Mouse (Mus musculus): Measurements from ENCODE around the gene Fbrsl1.
A peak's percentile ranks its signal among the peaks of the same experiment; 100 is the strongest.

Fbrsl1 gene

DNA sequence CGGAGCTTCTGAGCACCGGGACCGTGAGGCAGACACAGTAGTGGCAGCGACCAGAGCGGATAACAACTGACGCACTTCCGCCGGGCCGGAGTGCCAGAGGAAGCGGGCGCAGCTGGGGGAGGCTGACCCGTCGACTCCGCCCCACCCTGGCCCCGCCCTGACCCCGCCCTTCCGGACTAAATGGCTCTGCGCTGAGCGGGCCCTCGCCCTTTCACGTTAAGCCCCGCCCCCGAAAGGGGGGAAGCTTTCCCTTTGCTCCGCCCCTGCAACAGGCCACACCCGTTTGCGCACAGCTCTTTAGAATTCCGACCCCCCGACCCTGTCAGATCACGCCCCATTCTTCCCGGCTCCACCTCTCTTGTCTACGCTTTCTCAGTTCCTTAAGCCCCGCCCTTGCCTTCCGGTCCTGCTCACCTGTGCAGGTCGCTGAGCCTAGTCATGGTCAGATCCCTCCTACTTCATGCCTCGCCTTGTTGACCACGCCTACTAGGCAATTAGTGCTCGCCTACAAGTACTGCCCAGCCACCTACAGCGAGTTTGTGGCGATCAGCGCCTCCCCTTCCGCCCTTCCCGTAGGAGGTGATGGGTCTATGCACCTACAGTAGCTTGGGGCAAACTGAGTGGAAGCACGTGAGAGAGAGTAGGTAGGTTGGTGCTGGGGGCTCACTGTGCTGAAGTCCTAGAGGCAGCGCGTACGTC lies at the start of gene Fbrsl1:
Gene Fbrsl1, minus strand, starts transcription at position 68 of the 699 bp plus-strand sequence.
- peak; percentile 90 to 95 for DNase-seq

DNA sequence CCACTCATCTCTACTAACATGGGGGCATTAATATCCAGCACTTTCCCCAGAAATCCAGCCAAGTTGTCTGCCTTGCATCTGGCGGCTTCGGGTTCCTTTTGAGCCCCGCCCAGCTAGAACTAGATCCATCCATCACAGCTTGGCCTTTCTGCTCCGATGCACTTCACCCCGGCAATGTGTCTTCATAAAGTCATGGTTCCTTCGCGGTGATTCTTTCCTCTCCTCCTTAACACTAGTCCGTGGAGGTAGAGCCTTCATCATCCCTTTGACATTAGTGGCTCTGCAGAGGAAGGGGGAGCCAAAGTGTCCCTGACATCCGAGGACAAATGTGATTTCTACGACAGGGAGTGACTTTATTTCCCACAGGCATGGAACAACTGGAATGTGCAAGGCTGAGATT lies 49.8 kb upstream of the Fbrsl1 start:
- DNase-seq: no peak

GRCm38 (mm10) chr5:110497556-110497955 lies 49.3 kb upstream of the Fbrsl1 start:
- DNase-seq: peak; percentile 38 to 54

DNA sequence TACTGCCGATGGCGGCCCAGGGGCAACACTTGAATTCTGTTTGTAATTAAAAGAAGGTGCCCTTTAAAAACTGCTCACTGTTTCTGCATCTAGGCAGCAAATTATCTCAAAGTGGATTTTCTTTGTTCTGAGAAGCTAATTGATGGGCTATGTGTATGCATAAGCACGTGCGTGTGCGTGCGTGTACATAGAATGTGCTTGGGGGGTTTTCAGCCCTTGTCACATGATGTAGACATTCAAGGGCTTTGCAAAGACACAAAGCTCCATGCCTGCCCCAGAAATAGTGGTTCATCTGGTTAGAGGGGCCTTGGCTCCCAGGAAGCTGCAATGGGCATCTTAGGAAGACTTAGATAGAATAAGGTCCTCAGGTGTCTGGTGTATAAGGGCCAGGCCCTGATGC lies 46.7 kb upstream of the Fbrsl1 start:
- DNase-seq: no peak

- no peak for DNase-seq
Observed at GRCm38 (mm10) chr5:110494396-110494795, 46.1 kb upstream of the Fbrsl1 start.

DNA sequence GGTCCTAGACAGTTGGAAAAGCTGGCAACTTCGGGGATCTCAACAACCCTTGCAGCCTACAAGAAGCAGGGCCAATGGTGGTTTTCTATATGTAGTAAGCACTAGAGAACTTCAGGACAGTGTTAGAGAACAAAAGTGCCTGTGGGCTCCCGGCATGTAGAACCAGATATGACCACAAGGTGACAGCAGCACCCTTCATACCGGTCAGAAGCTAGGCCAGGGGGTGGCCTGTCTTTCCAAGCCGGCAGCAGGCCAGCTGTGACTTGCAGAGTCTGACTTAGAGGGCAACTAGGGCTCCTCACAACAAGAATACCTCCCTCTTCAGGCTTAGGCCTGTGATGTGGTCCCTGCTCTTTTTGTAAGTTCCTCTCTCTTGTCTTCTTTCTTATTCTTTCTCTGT lies 45.5 kb upstream of the Fbrsl1 start:
- peak; percentile 75 to 81 for DNase-seq

GRCm38 (mm10) chr5:110489639-110490038 lies 41.3 kb upstream of the Fbrsl1 start:
- DNase-seq: no peak

GRCm38 (mm10) chr5:110487943-110488342 lies 39.6 kb upstream of the Fbrsl1 start:
- no peak for DNase-seq

DNA sequence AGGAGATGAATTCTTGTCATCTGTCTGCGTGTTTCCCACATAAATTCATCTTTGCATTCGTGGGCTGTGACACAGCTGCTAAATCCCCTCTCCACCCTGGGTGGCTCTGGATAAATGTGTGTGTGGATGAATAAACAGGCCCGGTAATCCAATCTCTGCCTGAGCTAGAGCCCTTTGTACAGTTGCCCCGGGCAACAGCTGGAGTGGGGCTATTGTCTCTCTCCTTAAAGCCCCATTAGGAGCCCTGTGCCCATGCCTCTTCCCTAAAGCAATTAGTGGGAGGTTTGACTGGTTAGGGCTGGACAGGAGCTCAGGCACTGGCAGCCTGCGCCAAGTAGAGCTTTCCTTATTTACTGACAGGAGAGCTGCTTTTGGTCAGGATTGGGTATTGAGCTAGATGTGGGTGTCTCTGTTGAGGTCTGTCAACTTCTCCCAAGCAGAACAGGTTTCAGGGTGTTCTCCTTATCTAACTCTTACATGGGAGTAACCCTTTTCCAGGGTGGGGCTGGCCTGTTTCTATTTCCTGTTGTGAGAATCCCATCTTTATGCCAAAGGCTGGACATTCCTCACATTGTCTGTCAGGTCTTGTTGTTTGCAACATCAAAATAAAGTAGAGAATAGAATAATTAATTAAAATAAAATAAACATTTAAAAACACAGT lies 38.5 kb upstream of the Fbrsl1 start:
- no peak for DNase-seq

DNA sequence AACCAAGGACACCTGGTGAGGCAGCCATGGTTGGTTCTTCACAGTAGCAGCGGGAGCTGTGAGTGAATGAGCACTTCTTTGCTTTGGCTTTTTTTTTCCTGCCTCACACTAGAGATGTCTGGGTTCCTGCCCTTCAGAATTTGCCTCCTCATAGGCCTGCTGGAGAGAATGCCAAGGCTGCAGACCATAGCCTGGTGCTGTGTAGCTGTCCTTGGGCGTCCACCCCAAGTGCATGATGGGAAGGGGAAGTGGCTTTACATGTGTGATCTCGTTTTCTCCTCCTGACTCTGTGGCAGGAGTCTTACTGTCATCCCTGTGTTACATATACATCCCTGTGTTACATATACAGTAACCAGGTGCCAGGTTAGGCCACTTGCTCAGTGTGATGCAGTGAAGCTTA lies 36.4 kb upstream of the Fbrsl1 start:
- no peak for DNase-seq

DNA sequence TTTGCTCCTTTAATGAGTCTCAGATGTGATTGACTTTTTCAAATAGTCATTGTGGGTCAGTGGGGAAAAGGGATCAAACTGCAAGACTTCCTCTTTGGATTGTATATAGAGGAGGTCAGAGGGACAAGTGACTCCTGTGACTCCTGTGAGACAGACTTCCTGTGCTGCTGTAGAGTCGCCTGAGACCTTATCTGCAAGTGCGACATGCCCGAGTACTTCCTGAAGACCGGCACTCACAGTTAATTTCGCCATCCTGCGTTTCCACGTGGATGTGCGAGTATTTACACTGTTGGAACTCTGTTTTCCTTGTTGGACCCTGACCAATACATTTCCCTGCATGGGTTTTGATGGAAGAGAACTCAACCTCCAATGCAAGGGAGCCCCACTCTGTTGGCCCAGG lies 30.9 kb upstream of the Fbrsl1 start:
- no peak for DNase-seq

GRCm38 (mm10) chr5:110474156-110474555 lies 25.9 kb upstream of the Fbrsl1 start:
- DNase-seq: no peak

DNA sequence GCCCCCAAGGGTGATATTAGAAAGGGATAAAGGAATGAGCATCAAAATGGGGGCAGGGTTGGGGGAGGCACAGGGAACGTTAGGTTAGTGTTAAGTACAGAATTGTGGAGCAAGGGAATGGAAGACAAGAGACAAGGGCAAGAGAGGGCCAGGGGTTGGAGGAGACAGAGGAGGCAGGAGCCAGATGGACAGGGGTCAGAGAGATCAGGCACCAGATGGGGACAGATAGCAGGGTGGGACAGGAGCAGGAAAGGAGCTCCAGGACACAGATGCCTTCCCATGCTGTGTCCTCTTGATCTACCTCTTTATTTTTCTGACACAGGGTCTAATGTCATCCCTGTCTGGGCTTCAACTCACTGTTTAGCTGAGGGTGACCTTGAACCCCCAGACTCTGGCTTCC lies 24.5 kb upstream of the Fbrsl1 start:
- no peak for DNase-seq

GRCm38 (mm10) chr5:110471981-110472476 lies 23.7 kb upstream of the Fbrsl1 start:
- DNase-seq: no peak

DNA sequence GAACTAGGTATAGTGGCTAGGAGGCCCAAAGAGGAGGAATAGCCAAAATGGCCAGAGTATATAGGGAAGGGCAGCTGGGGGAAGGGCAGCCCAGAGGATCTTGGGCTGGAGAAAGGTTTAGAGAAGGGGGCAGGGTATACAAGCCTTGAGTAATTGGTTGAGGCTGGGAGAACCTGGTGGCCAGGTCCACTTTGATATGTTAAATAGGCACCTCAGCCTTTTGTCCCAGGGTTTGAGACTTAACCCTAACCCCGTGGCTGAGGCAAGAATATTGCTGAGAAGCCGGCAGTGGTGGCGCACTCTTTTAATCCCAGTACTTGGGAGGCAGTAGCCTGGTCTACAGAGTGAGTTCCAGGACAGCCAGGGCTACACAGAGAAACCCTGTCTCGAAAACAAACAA lies 23.0 kb upstream of the Fbrsl1 start:
- DNase-seq: no peak

DNA sequence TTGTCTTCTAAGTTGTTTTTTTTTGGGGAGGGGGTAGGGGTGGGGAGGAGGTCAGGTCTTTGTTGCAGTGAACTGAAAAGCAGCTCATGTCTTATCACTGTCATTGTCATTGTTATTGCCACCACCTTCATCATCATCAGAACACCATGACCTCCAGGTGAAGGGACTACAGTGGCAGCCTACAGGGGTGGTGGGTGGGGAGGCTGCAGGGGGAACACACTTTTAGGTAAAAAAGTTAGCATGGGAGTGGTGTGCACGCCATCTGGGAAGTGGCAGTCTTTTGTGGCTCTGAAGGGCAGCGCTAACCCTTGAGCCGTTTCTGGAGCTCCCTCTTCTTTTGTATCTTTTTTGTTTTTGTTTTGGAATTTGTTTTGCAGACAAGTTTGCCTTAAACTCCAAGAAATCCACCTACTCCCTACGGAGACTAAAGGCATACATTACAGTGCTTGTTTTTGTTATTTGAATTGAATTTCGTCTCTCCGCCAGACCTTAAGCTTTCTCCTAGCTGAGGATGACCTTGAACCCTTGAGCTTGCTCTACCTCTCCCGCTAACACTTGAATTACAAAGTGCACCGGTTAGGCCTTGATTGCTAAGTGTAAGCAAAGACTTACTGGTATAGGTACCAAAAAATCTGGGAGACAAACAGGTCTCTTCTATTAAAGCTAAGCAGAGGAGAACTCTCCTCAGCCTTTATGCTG lies 21.1 kb upstream of the Fbrsl1 start:
- DNase-seq: no peak

- no peak for DNase-seq
Observed at GRCm38 (mm10) chr5:110468296-110468695, 20.0 kb upstream of the Fbrsl1 start.

DNA sequence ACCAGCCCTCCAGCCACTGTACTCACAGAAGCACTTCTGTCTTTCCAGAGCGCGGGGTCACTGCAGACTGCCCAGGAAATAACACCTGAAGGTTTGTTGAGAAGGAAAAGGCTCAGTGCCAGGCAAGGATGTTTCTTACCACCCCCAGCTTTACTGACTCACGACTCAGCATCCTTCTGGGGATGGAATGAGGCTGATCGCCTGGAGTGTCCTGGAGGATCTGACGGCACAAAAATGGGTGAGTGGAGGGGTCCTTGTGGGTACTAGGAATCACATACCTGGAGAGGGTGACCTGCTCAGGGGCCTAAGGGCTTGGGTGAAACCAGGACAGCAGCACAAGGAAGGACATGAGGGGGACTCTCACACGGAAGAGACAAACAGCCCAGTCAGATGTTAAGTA lies 19.4 kb upstream of the Fbrsl1 start:
- DNase-seq: no peak

DNA sequence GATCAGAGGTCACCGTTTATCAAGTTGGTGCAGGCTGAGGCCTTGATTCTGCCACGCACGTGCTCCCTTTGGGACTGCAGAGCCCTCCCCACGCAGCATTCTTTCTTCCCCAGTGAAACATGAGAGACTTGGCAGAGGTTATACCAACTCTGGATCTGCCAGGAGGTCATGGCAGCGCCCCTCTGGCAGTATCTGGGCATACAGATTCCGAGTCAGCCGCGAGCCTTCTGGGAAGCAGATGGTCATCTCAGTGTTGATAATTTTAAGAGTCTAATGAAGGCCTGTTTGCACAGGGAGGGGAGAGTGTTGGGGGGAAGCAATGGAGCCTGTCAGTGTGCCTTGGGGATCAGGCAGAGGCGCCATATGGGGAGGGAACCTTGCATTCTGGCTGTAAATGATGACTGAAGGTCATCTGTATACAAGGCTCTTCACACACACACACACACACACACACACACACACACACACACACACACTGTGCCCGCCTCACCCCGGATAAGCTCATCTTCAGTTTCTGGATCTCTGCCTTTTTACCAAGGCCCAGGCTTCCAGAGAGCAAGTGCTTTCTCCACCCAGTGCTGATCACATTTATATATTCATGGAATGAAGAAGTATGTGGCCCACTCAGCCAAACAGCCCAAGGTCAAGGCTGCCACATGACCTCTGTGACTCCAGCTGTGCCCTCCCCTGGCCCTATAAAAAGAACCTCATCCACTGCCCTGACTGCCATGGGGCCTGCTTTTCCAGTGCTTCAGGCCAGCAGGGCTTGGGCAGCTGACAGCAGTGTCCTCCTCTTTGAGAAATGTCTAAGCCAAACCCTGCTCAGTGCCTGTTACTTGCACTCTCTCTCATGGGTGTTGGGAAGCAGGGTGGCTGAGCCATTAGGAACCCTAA lies 18.5 kb upstream of the Fbrsl1 start:
- peak; percentile 30 to 49 for DNase-seq

DNA sequence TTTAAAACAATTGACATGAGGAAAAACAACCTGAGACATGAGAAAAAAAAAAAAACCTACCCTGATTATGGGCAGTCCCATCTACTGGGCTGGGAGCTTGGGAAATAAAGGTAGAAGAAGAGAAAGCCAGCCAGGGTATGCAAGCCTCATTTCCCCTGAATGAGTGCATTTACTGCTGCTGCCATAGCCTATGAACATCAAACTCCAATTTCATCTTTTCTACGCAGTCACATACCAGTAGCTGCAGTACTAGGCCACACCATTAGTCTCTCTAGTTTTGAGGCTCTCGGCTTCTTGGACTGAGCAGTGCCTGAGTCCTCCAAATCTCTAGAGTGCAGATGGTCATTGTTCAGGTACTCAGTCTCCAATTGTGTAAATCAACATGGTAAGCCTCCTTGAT lies 14.3 kb upstream of the Fbrsl1 start:
- DNase-seq: no peak

DNA sequence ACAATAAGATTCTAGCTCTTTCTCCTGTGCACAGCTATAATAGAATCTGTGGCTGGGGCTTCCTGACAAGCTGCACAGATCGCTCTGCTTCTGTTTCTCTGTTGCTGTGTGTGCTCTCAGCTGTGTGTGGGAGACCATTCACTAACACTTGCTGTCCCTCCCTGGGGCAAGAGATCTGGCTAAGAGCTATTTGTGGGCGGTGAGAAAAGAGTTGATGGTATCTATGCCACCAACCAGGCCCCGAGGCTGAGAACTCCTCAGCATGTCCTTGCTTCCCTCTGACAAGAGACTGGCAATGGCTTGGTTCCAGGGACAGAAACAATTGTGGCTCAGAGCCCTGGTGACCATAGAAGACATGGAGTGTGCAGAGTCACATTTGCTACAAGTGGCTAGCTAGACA lies 10.6 kb upstream of the Fbrsl1 start:
- DNase-seq: peak in 1 of 2 experiments; percentile 49

DNA sequence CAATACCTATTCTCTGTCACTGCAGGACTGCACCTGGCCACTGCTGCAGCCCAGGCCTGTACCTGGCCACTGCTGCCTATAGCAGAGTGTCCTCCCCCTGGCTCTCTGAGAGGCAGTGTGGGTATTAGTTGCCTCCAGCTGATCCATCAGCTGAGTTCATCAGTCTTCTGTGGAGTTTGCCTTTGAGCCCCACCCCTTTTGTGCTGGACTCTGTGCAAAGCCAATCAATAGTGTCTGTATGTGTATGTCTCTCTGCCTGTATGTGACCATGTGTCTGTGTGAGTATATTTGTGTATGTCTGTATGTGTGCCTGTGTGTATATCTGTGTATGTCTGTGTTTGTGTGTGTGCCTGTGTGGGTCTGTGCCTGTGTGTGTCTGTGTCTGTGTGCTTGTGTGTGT lies 7.0 kb upstream of the Fbrsl1 start:
- DNase-seq: no peak

DNA sequence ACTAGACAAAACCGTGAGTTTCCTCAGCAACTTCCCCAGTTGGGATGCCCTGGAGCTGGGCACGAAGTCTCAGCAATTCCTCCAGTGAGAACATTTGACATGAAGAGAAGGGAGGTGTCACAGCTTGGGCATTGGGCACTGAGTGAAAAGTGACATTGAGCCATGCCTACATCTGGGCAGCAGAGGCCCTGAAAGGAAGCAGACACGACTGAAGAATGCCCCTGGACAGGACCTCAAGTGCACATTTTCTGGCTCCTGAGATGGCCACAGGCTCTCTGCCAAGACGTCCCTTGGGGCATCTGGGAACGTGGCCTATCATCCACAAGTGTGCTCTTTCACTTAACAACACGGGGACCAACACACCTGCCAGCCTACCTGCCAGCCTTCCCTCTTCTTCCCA lies 991 bp upstream of the Fbrsl1 start:
- DNase-seq: peak in 1 of 2 experiments; percentile 47
